Mouse (Mus musculus): Measurements from ENCODE around the gene Ranbp2. TPM values are rescaled to one million over a fixed set of nuclear protein-coding genes. Genes with fewer than 3 reads are reported as not detected.

The Ranbp2 gene
- polyA plus RNA-seq, 1 experiment from 2014 or later: 33.5 TPM

DNA sequence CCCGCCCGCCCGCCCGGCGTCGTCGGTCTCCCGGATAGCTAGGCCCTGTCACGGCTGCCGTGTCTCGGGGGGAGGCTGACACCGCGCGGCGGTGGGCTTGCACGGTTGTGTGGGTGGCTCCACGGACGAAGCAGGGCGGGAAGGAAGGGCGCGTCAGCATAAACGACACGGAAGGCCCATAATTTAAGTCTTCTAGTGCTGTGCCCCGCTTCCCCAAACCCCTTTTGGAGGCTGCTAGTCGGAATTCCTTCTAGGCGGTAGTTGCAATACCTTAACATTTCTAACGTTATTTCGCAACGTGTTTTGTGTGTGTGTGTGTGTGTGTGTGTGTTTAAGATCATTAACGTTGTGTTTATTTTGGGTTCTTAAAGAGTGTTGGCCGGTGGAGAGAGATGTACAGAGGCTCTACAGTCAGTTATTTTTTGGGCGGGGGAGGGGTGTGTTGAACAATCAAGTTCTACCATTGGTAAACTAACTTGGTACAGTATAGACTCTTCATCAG lies 611 bp downstream of the Ranbp2 start:
- under 1% methylated on average over 31 of the region's 32 CpGs for WGBS
- H3K36me3 ChIP-seq (replicated peaks): no peaks in the 10 kb centered on the region
- H3K4me2 ChIP-seq: peak overlapping the region; percentile 73
- no peaks in the 10 kb centered on the region for H3K27me3 ChIP-seq
- peak overlapping the region; percentile 96 for H3K9ac ChIP-seq
- peaks cover 10% of the 10 kb centered on the region for H3K4me1 ChIP-seq
- peak; percentile 61; the same call in 1 of the 2 replicates for ATAC-seq (ENCODE audit: low FRiP score)
- H3K4me3 ChIP-seq (replicated peaks): peak overlapping the region; percentile 98
- no peaks in the 10 kb centered on the region for H3K9me3 ChIP-seq
- H3K27ac ChIP-seq: peak overlapping the region; percentile 90

DNA sequence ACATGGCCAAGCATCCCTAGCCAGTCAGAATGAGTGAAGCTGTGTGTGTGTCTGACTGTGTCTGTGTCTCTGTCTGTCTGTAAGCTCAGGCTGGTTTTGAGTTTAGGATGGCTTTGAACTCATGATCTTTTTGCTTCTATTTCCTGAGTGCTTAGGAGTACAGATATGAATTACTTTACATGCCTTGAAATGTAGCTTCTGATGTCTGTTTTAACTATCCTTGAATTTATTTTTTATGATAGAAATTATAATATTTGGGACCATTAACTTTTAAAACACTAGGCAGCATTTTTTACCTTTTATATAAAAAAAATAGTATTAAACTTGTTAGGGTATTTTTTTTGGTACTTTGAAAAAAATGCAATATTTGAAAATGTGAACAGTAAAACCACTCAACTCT lies 4.9 kb downstream of the Ranbp2 start:
- Histone ChIP-seq H3K36me3 (replicated peaks) (peaks cover 22% of the 10 kb centered on the region), H3K4me3 (replicated peaks) (no peak overlapping the region), H3K4me1 (peaks cover 3% of the 10 kb centered on the region), H3K9ac (no peak overlapping the region), H3K27me3 (no peaks in the 10 kb centered on the region), H3K4me2 (no peak overlapping the region), H3K9me3 (no peaks in the 10 kb centered on the region), H3K27ac (no peak overlapping the region)
- no peak for ATAC-seq (ENCODE audit: low FRiP score)

DNA sequence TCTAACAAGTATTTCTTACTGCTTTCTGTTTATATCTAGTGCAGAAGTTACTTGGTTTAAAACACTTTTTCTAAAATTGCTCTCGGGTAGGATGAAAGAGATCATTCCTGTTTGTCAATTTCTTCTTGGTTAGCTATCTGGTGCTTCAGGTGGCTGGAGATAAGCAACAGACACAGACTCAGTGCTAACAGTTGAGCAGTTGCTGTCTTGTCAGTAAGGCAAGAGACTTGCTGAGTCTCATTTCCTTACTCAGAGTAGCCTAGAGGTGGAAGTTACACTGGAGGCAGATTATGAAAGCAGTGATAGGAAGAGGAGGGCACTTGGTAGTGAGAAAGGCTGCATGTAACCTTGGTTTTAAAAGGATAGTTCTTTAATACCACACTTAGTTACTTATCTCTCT lies 5.5 kb downstream of the Ranbp2 start:
- no peaks in the 10 kb centered on the region for H3K27me3 ChIP-seq
- H3K4me2 ChIP-seq: no peak overlapping the region
- no peak overlapping the region for H3K4me3 ChIP-seq (replicated peaks)
- no peak overlapping the region for H3K9ac ChIP-seq
- no peaks in the 10 kb centered on the region for H3K9me3 ChIP-seq
- no peak overlapping the region for H3K27ac ChIP-seq
- peaks cover 3% of the 10 kb centered on the region for H3K4me1 ChIP-seq
- WGBS: 93% methylated on average over 1 of the region's 1 CpGs
- no peak for ATAC-seq (ENCODE audit: low FRiP score)
- H3K36me3 ChIP-seq (replicated peaks): peaks cover 22% of the 10 kb centered on the region

DNA sequence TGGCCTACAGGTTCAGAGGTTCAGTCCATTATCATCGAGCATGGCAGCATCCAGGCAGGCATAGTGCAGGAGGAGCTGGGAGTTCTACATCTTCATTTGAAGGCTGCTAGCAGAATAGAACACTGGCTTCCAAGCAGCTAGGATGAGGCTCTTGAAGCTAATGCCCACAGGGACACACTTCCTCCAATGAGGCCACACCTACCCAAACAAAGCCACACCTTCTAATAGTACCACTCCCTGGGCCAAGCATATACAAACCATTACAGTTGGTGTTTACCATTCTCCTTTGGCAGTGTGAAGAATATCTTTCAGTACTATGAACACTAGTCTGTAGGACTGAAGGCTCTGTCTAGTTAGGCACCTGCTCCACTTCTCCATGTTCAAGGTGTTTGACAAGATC lies 13.2 kb downstream of the Ranbp2 start:
- Histone ChIP-seq H3K4me1 (no peaks in the 10 kb centered on the region), H3K27ac (no peak overlapping the region), H3K9me3 (no peaks in the 10 kb centered on the region), H3K27me3 (no peaks in the 10 kb centered on the region), H3K9ac (no peak overlapping the region), H3K36me3 (replicated peaks) (peaks cover 55% of the 10 kb centered on the region), H3K4me3 (replicated peaks) (no peak overlapping the region), H3K4me2 (no peak overlapping the region)
- WGBS: 93% methylated on average over 1 of the region's 1 CpGs
- ATAC-seq (ENCODE audit: low FRiP score): no peak

DNA sequence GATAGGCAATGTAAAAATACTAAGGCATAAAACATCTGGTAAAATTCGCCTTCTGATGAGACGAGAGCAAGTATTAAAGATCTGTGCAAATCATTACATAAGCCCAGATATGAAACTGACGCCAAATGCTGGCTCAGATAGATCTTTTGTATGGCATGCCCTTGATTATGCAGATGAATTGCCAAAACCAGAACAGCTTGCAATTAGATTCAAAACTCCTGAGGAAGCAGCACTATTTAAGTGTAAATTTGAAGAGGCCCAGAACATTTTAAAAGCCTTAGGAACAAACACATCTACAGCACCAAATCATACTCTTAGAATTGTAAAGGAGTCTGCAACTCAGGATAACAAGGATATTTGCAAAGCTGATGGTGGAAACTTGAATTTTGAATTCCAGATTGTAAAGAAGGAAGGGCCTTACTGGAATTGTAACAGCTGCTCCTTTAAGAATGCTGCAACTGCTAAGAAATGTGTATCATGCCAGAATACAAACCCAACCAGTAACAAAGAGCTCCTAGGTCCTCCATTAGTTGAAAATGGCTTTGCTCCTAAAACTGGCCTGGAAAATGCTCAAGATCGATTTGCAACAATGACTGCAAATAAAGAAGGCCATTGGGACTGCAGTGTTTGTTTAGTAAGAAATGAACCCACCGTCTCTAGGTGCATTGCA lies 30.5 kb downstream of the Ranbp2 start:
- no peak overlapping the region; the same call in 1 of the 2 replicates for H3K27ac ChIP-seq
- H3K4me3 ChIP-seq (replicated peaks): no peak overlapping the region
- 86% methylated on average over 5 of the region's 5 CpGs for WGBS
- no peak overlapping the region for H3K9ac ChIP-seq
- no peak overlapping the region for H3K4me2 ChIP-seq
- H3K27me3 ChIP-seq: no peaks in the 10 kb centered on the region
- H3K4me1 ChIP-seq: no peaks in the 10 kb centered on the region
- peaks cover 59% of the 10 kb centered on the region for H3K36me3 ChIP-seq (replicated peaks)
- no peaks in the 10 kb centered on the region for H3K9me3 ChIP-seq
- ATAC-seq (ENCODE audit: low FRiP score): no peak

DNA sequence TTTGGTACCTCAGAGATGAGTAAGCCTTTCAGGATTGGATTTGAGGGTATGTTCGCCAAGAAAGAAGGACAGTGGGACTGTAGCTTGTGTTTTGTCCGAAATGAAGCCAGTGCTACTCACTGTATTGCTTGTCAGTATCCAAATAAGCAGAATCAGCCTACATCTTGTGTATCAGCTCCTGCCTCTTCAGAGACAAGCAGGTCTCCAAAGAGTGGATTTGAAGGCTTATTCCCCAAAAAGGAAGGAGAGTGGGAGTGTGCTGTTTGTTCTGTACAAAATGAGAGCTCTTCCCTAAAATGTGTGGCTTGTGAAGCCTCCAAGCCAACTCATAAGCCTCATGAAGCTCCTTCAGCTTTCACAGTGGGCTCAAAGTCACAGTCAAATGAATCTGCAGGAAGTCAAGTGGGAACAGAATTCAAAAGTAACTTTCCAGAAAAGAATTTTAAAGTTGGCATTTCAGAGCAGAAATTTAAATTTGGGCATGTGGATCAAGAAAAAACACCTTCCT lies 31.4 kb downstream of the Ranbp2 start:
- H3K27me3 ChIP-seq: no peaks in the 10 kb centered on the region
- H3K9ac ChIP-seq: no peak overlapping the region
- H3K4me2 ChIP-seq: no peak overlapping the region
- no peak for ATAC-seq (ENCODE audit: low FRiP score)
- no peaks in the 10 kb centered on the region for H3K4me1 ChIP-seq
- no peak overlapping the region for H3K4me3 ChIP-seq (replicated peaks)
- WGBS: 95% methylated on average over 2 of the region's 2 CpGs
- H3K9me3 ChIP-seq: no peaks in the 10 kb centered on the region
- peaks cover 59% of the 10 kb centered on the region for H3K36me3 ChIP-seq (replicated peaks)
- H3K27ac ChIP-seq: no peak overlapping the region

DNA sequence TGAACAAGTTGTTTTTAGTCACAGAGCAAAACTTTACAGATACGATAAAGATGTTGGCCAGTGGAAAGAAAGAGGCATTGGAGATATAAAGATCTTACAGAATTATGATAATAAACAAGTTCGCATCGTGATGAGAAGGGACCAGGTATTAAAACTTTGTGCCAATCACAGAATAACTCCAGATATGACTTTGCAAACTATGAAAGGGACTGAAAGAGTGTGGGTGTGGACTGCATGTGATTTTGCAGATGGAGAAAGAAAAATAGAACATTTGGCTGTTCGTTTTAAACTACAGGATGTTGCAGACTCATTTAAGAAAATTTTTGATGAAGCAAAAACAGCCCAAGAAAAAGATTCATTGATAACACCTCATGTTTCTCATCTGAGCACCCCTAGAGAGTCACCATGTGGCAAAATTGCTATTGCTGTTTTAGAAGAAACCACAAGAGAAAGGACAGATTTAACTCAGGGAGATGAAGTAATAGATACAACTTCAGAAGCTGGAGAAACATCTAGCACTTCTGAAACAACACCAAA lies 33.3 kb downstream of the Ranbp2 start:
- Histone ChIP-seq H3K27me3 (no peaks in the 10 kb centered on the region), H3K9ac (no peak overlapping the region), H3K36me3 (replicated peaks) (peaks cover 69% of the 10 kb centered on the region), H3K4me2 (no peak overlapping the region), H3K27ac (no peak overlapping the region), H3K4me3 (replicated peaks) (no peak overlapping the region), H3K9me3 (no peaks in the 10 kb centered on the region), H3K4me1 (no peaks in the 10 kb centered on the region)
- 95% methylated on average over 4 of the region's 4 CpGs for WGBS
- no peak for ATAC-seq (ENCODE audit: low FRiP score)

DNA sequence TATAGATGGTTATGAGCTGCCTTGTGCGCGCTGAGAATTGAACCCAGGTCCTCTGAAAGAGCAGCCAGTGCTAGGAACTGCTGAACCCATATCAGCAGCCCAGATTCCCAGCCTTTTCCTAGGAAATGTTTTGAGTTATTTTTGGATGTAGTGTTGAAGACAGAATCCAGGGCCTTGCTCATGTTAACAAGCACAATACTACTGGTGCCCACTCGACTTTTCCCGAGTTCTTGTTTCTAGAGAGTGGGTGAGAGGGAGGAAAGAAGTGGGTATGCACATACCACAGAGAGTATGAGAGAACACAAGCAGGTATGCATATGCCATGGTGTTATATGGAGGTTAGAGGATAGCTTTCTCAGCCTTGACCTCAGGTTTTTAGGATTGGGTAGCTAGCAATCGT lies 44.3 kb downstream of the Ranbp2 start:
- Histone ChIP-seq H3K27me3 (no peaks in the 10 kb centered on the region), H3K36me3 (replicated peaks) (peaks cover 65% of the 10 kb centered on the region), H3K9me3 (no peaks in the 10 kb centered on the region), H3K4me1 (no peaks in the 10 kb centered on the region), H3K4me3 (replicated peaks) (no peak overlapping the region), H3K9ac (no peak overlapping the region), H3K27ac (no peak overlapping the region), H3K4me2 (no peak overlapping the region)
- 94% methylated on average over 5 of the region's 5 CpGs for WGBS
- ATAC-seq (ENCODE audit: low FRiP score): no peak

DNA sequence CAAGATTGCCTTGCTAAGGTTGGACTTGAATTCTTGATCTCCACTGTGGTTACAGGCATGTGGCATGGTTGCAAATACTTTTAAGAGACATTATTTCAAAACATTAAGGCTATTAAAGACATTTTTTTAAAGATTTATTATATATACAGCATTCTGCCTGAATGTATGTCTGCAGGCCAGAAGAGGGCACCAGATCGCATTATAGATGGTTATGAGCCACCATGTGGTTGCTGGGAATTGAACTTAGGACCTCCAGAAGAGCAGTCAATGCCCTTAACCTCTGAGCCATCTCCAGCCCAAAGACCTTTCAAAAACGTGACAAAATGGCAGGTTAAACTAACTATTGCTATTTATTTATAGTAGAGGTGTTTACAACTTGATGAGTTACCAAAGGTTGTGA lies 48.9 kb downstream of the Ranbp2 start:
- H3K9ac ChIP-seq: no peak overlapping the region
- H3K4me1 ChIP-seq: peaks cover 15% of the 10 kb centered on the region
- ATAC-seq (ENCODE audit: low FRiP score): no peak
- peaks cover 41% of the 10 kb centered on the region for H3K36me3 ChIP-seq (replicated peaks)
- no peaks in the 10 kb centered on the region for H3K9me3 ChIP-seq
- no peak overlapping the region for H3K4me3 ChIP-seq (replicated peaks)
- no peak overlapping the region for H3K27ac ChIP-seq
- H3K27me3 ChIP-seq: no peaks in the 10 kb centered on the region
- 81% methylated on average over 2 of the region's 2 CpGs for WGBS
- no peak overlapping the region for H3K4me2 ChIP-seq

DNA sequence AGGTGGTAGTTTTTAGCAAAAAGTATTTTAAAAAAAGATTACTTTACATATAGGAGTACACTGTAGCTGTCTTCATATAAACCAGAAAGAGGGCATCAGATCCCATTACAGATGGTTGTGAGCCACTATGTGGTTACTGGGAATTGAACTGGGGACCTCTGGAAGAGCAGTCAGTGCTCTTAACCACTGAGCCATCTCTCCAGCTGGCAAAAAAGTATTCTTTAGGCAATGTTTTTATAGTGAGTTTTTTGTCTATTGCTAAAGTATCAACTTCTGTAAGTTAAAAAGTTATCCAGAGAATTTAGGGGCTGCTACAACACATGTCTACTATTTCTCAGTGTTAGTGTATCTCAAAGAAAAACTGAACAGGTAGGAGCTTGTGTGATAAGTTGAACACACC lies 50.0 kb downstream of the Ranbp2 start:
- H3K4me1 ChIP-seq: peaks cover 15% of the 10 kb centered on the region
- no peak overlapping the region for H3K4me3 ChIP-seq (replicated peaks)
- no peak overlapping the region for H3K9ac ChIP-seq
- ATAC-seq (ENCODE audit: low FRiP score): no peak
- no peaks in the 10 kb centered on the region for H3K9me3 ChIP-seq
- H3K27me3 ChIP-seq: no peaks in the 10 kb centered on the region
- no peak overlapping the region for H3K27ac ChIP-seq
- peaks cover 30% of the 10 kb centered on the region for H3K36me3 ChIP-seq (replicated peaks)
- peak overlapping the region; percentile 61; the same call in 1 of the 2 replicates for H3K4me2 ChIP-seq

DNA sequence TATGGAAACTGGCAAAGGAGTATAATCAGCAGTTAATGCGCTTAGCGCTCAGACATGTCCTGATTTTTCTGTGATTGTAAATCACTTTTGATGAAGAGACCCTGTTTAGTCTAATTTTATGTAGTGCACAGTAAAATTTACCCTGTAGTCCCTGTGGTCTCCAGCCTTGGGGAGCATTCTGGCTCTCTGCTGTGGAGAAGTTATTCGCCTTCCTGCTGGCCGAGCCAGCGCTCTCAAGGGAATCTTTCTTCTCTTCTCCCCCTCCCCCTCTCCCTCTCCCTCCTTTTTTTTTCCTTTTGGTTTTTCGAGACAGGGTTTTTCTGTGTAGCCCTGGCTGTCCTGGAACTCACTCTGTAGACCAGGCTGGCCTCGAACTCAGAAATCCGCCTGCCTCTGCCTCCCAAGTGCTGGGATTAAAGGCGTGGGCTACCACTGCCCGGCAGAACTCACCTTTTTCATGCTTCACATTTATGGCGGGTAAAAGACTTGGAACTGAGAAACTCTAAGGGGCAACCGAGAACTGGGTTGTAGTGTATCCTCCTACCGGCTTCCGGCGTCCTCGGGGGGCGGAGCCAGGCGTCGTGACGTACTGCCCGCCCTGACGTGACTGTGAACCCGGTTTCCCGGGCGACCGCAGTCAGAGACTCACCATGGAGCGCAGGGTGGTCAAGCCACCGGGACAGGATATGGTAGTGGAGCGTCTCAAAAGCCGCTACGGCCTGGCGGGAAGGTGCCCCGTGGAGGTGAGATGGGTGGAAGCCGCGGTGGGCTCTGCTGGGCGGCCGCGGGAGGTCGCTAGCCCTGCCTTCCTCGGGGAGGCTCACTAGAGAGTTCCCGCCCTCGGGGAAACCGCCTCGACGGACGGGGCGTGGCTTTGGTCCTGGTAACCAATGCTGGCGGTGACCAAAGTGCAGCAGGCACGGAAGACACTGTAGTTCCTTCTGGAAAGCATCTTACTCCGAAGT lies 50.9 kb downstream of the Ranbp2 start, which contains the start of gene Ccdc138:
Gene Ccdc138, plus strand, starts transcription at position 629 of the 965 bp plus-strand sequence.
- Histone ChIP-seq H3K36me3 (replicated peaks) (peaks cover 25% of the 10 kb centered on the region), H3K4me1 (peaks cover 15% of the 10 kb centered on the region), H3K27me3 (no peaks in the 10 kb centered on the region), H3K9me3 (no peaks in the 10 kb centered on the region), H3K9ac (peak within 1 kb of the TSS; percentile 60), H3K27ac (peak within 1 kb of the TSS; percentile 85), H3K4me3 (replicated peaks) (peak within 1 kb of the TSS; percentile 66), H3K4me2 (peak within 1 kb of the TSS; percentile 61)
- WGBS: 1% methylated on average over 50 of the region's 50 CpGs
- peak; percentile 99 for ATAC-seq (ENCODE audit: low FRiP score)

DNA sequence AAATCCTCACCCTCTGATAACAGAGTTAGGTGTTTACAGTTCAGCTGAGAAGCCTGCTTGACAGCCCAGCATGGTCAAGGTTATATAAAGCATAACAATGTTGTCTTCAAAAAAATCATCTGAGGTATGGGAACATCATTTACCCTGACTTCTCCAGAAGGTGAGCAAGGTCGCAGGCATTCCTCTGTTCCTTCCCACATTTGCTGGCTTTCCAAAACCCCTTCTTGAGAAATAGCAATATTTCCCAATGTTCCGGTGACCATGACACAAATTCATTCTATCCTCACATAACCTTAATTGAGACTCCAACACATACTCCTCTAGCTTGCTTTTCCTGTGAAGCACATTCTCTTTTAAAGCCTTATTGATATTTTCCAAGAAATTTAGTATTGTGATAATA lies 51.8 kb downstream of the Ranbp2 start:
- no peaks in the 10 kb centered on the region for H3K27me3 ChIP-seq
- H3K27ac ChIP-seq: no peak overlapping the region
- H3K4me2 ChIP-seq: peak overlapping the region; percentile 61
- no peak; the same call in 1 of the 2 replicates for ATAC-seq (ENCODE audit: low FRiP score)
- no peaks in the 10 kb centered on the region for H3K9me3 ChIP-seq
- peaks cover 15% of the 10 kb centered on the region for H3K4me1 ChIP-seq
- peak overlapping the region; percentile 66 for H3K4me3 ChIP-seq (replicated peaks)
- 53% methylated on average over 2 of the region's 2 CpGs for WGBS
- peaks cover 20% of the 10 kb centered on the region for H3K36me3 ChIP-seq (replicated peaks)
- H3K9ac ChIP-seq: peak overlapping the region; percentile 60

Data from forebrain, embryonic 12.5 days (tissue).